ENCODE assay signal across 8 mouse cellular contexts in genomic region chr4:24897851-24898515, GRCm38 (mm10). TPM values are rescaled to one million over a fixed set of nuclear protein-coding genes. Genes with fewer than 3 reads are reported as not detected.
DNase-seq lines count a peak whose midpoint lies in the region; ATAC-seq lines count a peak whose summit lies in the region.

Gene Ndufaf4 (plus strand): TSS chr4:24898083.

- peak; percentile 95 for DNase-seq in adipocyte (ENCODE audit: low spot score)
- peak; percentile 96 for DNase-seq in embryo, embryonic 10 days (ENCODE audit: low spot score)
- peak; percentile 100 for DNase-seq in gastrocnemius, postnatal 10 days
- peak; percentile 96 for DNase-seq in induced T-regulatory cell, adult 2 months (ENCODE audit: low read depth)
- DNase-seq in left cerebral cortex, adult 9 months (ENCODE audit: low spot score in 2 of 2): peak; percentile 86 to 97
- peak; percentile 100 for DNase-seq in right cerebral cortex, postnatal 14 days
- peak; percentile 95 to 98 for DNase-seq in urinary bladder, postnatal 36 days (ENCODE audit: low spot score in 2 of 2)

- ATAC-seq in megakaryocyte progenitor cell, adult 5-6 weeks (replicated peaks; ENCODE audit: poor library complexity): peak; percentile 95

RNA-seq across cellular contexts. Expression of gene Ndufaf4, which starts in this region (rescaled TPM):
- total RNA-seq in gastrocnemius, postnatal 10 days (2021): 10 to 100 TPM; 24.7 to 29.0 TPM
- total RNA-seq in megakaryocyte progenitor cell, adult 5-6 weeks (2015): 45.9 and 65.2 TPM in 2 replicates
- 22.6 and 33.2 TPM in 2 replicates for total RNA-seq in megakaryocyte progenitor cell, adult 5-6 weeks (2017)

Comparison
In these comparisons a context has a peak if more than half of its experiments do, and no peak if none do; other contexts are left out.
1. Peak in every context shown above with its lines: DNase-seq and ATAC-seq.